7 mouse cellular contexts compared by ENCODE assay signal in the genomic region with DNA sequence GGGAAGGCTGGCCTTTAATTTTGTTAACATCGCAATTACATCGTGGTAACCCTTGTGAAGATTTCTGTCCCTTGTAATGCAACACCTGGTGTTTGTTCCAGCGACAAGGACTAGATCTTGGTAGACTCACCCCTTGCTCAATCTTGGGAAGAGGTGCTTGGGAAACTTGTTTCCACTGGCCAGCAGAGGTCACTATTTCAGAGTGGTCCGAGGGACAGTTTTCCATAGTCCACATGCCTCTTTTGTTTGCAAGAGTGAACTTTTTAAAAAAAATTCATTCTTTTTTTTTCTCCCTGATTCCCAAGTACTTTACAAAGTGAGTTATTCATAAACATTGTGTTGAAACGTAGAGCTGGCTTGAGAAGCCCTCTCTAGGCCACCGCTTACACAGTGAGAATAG. TPM values are rescaled to one million over a fixed set of nuclear protein-coding genes. Genes with fewer than 3 reads are reported as not detected.
DNase-seq lines count a peak whose midpoint lies in the region; ATAC-seq lines count a peak whose summit lies in the region.

No protein-coding gene starts in this region.

- H3K4me1 ChIP-seq in neural tube, embryonic 11.5 days (ENCODE audit: control insufficient read depth, insufficient read depth, low read length) = no peaks in the 10 kb centered on the region
- peaks cover 5% of the 10 kb centered on the region; the same call in 1 of the 2 replicates for H3K4me1 ChIP-seq in limb, embryonic 12.5 days (replicated peaks)

- H3K27ac ChIP-seq in neural tube, embryonic 11.5 days (ENCODE audit: low read depth, low read length) = no peak overlapping the region
- no peak overlapping the region for H3K27ac ChIP-seq in limb, embryonic 12.5 days

- H3K4me2 ChIP-seq in neural tube, embryonic 11.5 days (ENCODE audit: low read depth) = no peak overlapping the region
- 0 out of 2 replicates have a peak overlapping the region, but pooled peaks have one; percentile 43 for H3K4me2 ChIP-seq in limb, embryonic 12.5 days

- 24% methylated on average over 6 of the region's 6 CpGs for WGBS in neural tube, embryonic 11.5 days
- WGBS in limb, embryonic 12.5 days = 24% methylated on average over 6 of the region's 6 CpGs

- H3K27me3 ChIP-seq in neural tube, embryonic 11.5 days (ENCODE audit: control insufficient read depth, insufficient read depth, low read length) = no peaks in the 10 kb centered on the region
- peaks cover 9% of the 10 kb centered on the region; the same call in 1 of the 2 replicates for H3K27me3 ChIP-seq in limb, embryonic 12.5 days

- H3K9me3 ChIP-seq in neural tube, embryonic 11.5 days (ENCODE audit: control insufficient read depth, low read length) = no peaks in the 10 kb centered on the region
- no peaks in the 10 kb centered on the region for H3K9me3 ChIP-seq in limb, embryonic 12.5 days

- H3K4me3 ChIP-seq in neural tube, embryonic 11.5 days (ENCODE audit: low read depth, low read length) = no peak overlapping the region
- H3K4me3 ChIP-seq in limb, embryonic 12.5 days (replicated peaks) = no peak overlapping the region

- ATAC-seq in neural tube, embryonic 11.5 days (ENCODE audit: insufficient read depth, low FRiP score, low TSS enrichment) = no peak
- ATAC-seq in limb, embryonic 12.5 days (ENCODE audit: insufficient number of reproducible peaks, insufficient read depth, low FRiP score, low TSS enrichment, low read depth) = no peak

- H3K36me3 ChIP-seq in neural tube, embryonic 11.5 days (ENCODE audit: control insufficient read depth, insufficient read depth, low read length) = no peaks in the 10 kb centered on the region
- peaks cover 16% of the 10 kb centered on the region; the same call in 1 of the 2 replicates for H3K36me3 ChIP-seq in limb, embryonic 12.5 days

- peak; percentile 58 for DNase-seq in neural tube, embryonic 11.5 days (ENCODE audit: low spot score)
- DNase-seq in neural tube, embryonic 10.5 days (ENCODE audit: extremely low spot score, low spot score) = no peak
- DNase-seq in brain, adult 2 months (ENCODE audit: low read depth, low spot score) = peak; percentile 64
- DNase-seq in forelimb bud, embryonic 11.5 days (ENCODE audit: low read depth, low spot score) = peak; percentile 54
- DNase-seq in retina, adult 2 months (ENCODE audit: low read depth, low spot score) = peak; percentile 39
- no peak for DNase-seq in right cerebral cortex, postnatal 25 days

- no peak overlapping the region for H3K9ac ChIP-seq in neural tube, embryonic 11.5 days (ENCODE audit: low read length)
- no peak overlapping the region for H3K9ac ChIP-seq in limb, embryonic 12.5 days (replicated peaks)

RNA-seq across cellular contexts. Expression of a gene that starts 12.2 kb away (rescaled TPM):
- 2.4 and 6.4 TPM in 2 replicates for polyA plus RNA-seq in neural tube, embryonic 11.5 days (2014; fragmentation: Nextera tagmentation; extraction: Ambion mirVana)
- polyA plus RNA-seq in limb, embryonic 12.5 days (2016; fragmentation: Nextera tagmentation; extraction: Ambion mirVana) = 12.0 and 13.4 TPM in 2 replicates

RNA-seq across cellular contexts. Expression of a gene that starts 54.6 kb away (rescaled TPM):
- 47.7 and 48.8 TPM in 2 replicates for polyA plus RNA-seq in neural tube, embryonic 11.5 days (2014; fragmentation: Nextera tagmentation; extraction: Ambion mirVana)
- 37.5 and 39.4 TPM in 2 replicates for polyA plus RNA-seq in limb, embryonic 12.5 days (2016; fragmentation: Nextera tagmentation; extraction: Ambion mirVana)

Comparison
In these comparisons a context has a peak if more than half of its experiments do, and no peak if none do; other contexts are left out.
1. DNase-seq: peak in neural tube, embryonic 11.5 days (single experiment), brain, adult 2 months (single experiment), forelimb bud, embryonic 11.5 days (single experiment) and retina, adult 2 months (single experiment); none in neural tube, embryonic 10.5 days (single experiment) and right cerebral cortex, postnatal 25 days (single experiment).